Mouse (Mus musculus): ENCODE measurements around the gene Slc44a1. TPM values are rescaled to one million over a fixed set of nuclear protein-coding genes. Genes with fewer than 3 reads are reported as not detected.
A peak's percentile ranks its signal among the peaks of the same experiment; 100 is the strongest.

Slc44a1 gene
- total RNA-seq, 2 experiments from 2014 or later: 3.5 to 5.8 TPM

DNA sequence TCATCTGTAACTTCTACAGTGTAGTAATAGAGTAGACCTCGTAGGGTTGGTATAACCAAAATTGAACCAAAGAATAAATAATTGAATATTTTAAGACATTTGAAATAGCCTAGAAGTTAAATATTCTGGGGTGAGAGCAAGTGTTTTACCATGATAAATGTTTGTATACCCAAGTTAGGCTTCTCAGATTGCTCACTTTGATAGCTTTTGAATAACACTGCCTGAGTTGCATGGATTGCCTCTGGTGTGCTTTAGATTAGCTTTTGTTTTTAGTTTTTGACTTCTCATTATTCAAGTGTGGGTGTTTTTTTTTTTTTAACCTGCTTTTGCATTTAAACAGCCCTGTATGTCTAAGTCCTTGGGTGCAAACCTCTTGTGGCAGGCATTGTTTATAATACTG, 85.8 kb downstream of the Slc44a1 start:
- peak; percentile 76 for ATAC-seq (replicated peaks; ENCODE audit: poor library complexity)

DNA sequence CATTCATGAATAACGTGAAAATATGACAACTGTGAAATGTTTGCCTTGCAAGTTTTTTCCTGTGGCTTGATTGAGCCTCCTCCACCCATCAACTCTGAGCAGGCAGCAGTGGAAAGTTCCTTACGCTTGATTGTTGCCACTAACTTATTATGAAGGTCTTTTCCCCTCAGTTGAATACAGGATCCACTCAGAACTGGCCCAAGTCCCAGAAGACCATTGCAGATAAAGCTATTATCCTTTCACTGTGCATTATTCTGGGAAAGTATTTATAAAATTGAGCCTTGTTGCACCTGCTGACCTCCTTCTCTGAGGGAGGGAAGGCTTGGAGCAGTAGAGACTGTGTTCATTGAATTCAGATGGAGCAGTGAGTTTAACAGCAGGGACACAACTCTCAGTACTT, 86.2 kb downstream of the Slc44a1 start:
- ATAC-seq (replicated peaks; ENCODE audit: poor library complexity): no peak; the same call in 1 of the 2 replicates

DNA sequence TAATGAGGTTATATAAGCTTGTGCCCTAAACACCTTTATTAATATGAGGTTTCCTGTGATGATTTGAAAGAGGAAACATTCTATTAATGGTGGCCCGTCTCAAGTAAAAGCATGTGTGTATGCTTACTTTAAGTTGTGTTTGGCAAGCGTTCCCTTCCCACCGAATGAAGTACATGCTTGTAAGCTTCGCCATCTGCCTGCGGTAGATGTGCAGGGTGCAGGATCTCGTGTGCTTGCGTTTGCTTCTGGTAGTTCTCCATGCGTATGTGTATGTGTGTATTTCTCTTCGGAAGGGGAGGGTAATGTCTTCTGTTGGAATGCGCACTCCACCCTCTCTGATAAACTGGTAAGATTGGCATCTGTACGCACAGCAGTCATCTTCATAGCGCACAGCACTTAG, 95.6 kb downstream of the Slc44a1 start:
- no peak for ATAC-seq (replicated peaks; ENCODE audit: poor library complexity)

DNA sequence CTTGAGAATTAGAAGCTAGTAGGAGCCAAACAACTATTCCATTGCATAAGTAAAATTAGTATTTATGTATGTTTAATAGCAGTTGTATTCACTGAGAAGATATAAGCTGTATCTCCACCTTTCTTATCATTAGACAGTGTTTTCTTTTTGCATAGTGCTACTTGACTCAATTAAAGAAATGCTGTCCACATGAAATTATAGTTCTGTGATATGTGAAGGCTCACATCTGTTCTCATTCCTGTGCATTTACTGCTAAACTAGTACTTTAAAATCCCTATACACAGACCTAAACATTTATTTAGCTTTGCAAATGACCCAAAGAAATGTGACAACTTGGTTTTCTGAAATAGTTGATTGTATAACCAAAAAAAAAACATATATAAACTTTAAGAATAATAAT, 96.9 kb downstream of the Slc44a1 start:
- no peak for ATAC-seq (replicated peaks; ENCODE audit: poor library complexity)

DNA sequence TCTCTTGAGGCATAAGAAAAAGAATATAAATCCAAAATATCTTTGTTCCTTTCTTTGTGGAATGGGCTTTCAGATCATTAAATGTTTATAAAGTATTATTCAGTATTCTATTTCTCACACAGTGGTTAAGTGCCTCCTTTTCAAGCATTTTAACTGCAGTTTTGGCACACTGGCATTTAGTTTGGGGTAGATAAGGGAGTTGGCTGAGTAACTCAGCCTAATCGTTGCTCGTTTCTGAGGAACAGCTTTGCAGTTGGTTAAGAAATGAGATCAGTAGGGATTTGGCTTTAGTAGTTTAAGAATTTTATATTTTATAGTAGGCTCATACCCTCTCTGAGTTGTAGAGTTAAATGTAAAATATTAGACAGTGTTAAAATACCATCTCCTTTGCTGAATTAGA, 97.3 kb downstream of the Slc44a1 start:
- peak; percentile 63 for ATAC-seq (replicated peaks; ENCODE audit: poor library complexity)

DNA sequence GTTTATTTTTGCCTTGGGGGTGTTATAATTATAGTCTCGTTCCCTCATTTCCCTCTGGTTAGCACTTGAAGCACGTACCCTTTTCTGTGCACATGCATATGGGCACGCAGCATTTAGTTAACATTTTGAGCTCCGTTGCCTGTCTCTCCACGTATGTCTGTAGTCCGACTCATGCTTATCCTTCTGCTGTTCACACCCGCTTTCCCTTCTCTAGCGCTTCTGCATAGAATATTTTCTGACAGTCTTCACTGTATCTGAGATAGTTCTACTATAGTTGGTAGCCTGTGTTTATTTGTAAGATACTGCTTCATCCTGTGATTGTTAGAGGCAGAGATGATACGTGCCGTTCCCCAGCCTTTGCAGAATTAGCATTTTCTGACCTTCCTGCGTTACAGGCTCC, 98.4 kb downstream of the Slc44a1 start:
- no peak for ATAC-seq (replicated peaks; ENCODE audit: poor library complexity)

DNA sequence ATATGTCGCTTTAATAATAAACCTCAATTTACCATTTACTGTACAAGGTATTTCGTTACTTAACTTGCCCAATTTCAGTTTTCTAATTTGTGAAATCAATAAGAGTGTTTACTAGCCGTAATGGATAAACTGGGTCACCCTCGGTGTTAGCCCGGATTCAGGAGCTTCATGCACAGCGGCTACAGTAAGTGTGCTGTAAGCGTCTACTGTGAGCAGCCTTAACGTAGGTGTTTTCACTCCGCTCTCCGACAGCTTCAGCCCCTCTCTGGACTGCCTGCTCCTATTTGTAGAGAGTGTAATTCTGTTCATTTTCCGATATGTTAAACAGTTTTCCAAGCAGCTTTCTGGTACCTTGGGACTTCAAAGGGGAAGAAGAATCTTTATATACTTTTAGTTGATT, 99.7 kb downstream of the Slc44a1 start:
- no peak for ATAC-seq (replicated peaks; ENCODE audit: poor library complexity)

DNA sequence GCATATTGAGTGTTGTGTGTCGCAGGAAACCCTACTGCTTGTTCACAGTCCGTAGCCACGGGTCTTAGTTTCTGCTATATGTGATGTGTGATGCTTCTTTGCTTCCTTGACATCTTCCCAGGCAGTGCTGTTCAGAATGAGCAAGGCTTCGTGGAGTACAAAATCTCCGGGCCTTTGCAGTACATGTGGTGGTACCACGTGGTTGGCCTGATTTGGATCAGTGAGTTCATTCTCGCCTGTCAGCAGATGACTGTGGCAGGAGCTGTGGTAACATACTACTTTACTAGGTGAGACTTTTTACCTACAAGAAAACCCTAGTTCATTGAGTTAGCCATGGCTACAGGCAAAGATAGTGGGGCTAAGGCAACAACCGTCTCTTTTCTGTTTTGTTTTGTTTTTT, 103.2 kb downstream of the Slc44a1 start:
- ATAC-seq (replicated peaks; ENCODE audit: poor library complexity): no peak

DNA sequence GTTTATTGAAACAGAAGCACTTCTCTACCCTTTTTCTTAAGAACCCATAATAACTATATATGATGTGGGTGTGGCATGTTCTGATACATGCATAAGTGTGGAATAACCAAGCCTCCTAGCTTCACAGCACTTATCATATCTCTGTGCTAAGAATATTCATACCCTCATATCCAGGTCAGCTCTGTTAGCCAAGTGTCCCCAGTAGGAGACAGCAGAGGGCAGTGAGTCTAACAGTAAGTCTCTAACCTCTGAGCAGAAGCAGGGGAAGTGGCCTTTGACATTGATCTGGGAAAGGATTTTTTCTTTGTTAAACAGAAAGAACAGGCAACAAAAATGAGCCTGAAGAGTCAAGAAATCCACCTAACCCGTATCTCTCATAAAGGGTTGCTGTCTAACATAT, 104.7 kb downstream of the Slc44a1 start:
- ATAC-seq (replicated peaks; ENCODE audit: poor library complexity): no peak

DNA sequence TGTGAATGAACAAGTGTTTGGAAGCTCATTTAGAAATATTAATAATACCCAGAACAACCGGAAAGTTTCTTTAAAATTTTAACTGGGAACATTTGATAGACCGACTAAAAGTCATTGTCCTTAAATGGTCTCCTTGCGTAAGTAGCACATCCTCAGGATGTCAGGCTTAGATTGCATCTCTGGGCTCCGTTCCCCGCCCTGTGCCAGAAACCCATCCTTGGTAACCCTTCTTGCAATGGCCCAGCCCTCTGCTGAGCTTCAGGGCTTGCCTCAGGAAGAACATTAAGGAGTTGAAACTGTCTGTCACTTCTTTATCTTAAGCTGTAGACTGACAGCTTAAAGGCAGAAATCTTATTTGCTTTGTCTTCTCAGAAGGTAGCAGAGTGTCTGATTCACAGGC, 107.2 kb downstream of the Slc44a1 start:
- ATAC-seq (replicated peaks; ENCODE audit: poor library complexity): no peak

DNA sequence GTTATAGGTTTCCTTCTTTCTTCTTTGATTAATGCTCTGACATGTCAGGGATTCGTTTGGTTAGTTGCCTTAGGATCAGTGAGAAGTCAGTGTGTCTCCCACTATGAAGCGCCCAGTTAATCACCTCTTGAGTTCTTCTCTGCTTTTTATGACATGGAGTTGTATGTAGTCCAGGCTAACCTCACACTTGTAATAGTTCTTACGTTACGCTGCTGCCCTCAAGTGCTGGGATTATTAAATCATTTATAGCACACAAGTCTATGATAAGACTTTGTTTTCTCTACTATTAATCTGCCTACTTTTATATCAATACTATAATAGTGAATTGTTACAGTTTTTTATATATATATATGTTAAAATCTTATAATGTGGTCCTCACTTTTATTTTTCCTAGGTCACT, 109.2 kb downstream of the Slc44a1 start:
- peak; percentile 59 for ATAC-seq (replicated peaks; ENCODE audit: poor library complexity)

DNA sequence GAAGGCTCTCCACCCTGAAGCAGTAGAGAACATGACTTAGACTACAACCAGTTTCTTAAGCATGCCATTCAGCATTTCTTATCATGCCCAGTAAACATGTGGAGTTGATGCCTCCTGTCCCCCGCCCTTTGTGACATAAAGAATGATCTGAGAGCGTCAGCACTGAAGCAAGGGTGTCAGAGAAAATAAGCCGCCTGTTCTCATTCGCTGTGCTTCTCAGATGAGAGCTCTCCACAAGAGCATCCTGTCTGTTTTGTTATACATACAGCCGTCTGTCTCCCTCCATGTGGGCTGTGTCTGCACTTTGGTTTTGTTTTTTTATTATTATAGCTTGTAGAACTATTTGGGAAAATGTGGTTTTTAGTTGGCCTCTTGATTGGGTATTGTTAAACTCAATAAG, 124.4 kb downstream of the Slc44a1 start:
- ATAC-seq (replicated peaks; ENCODE audit: poor library complexity): no peak

DNA sequence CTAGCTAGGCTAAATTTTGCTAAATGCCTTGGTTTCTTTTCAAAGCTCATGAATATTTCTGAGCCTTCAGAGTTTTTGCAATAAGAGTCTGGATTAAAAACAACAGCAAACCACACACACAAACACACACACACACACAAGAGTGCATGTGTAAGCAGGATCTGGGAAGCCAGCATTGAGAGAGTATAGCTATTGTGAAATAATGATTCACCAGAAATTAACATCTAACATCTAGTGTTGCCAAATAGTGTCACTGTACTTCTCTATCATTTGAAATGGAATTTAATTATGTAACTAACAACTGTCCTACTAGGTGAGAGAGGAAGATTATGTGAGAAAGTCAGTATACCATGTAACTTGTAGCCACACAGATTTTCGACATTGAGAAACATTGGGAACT, 126.9 kb downstream of the Slc44a1 start:
- ATAC-seq (replicated peaks; ENCODE audit: poor library complexity): peak; percentile 96

DNA sequence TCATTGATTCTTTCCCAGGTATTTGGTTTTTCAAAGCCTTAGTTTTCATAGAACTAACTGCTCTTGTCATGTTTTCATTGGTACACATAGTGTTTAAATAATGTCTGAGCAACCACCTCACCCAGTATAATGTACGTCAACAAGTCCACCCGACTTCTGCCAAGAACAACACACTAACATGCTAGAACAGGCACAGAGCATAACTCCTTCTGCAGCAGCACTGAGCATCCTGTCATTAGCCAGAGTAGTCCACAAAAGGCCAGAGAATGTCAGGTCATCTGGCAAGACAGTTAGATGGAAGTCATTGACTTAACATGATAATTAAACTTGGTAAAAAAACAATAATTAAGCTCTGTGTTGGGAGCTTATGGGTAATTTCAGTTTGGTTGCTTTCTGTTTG, 135.3 kb downstream of the Slc44a1 start:
- ATAC-seq (replicated peaks; ENCODE audit: poor library complexity): no peak

DNA sequence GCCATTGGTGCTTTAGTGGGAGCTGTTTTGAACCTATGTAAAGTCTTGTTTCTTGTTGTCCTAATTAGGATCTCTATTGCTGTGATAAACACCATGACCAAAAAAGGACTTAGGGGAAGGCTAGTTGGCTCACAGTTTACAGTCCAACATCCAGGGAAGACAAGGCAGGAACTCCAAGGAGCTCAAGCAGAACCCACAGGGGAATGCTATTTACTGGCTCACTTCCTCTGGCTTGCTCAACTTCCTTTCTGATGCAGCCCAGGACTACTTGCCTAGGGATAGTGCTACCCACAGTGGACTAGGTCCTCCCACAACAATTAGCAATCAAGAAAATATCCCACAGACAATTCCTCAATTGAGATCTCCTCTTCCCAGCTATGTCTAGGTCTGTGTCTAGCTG, 147.5 kb downstream of the Slc44a1 start:
- no peak for ATAC-seq (replicated peaks; ENCODE audit: poor library complexity)

DNA sequence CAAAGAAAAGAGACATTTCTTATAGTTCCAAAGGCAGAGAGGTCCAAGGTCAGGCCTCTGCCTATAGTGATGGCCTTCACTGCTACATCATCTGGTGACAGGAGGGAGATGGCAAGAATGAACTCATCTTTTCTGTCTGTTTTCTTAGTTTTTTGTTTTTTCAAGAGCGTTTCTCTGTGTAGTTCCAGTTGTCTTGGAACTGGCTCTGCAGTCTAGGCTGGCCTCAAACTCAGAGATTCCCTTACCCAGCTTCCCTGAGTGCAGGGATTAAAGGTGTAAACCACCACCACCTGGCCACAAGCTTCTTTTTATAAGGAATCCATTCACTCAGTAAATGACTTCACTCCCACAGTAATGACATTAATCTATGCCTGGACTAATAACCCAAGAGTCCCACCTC, 148.7 kb downstream of the Slc44a1 start:
- no peak for ATAC-seq (replicated peaks; ENCODE audit: poor library complexity)

DNA sequence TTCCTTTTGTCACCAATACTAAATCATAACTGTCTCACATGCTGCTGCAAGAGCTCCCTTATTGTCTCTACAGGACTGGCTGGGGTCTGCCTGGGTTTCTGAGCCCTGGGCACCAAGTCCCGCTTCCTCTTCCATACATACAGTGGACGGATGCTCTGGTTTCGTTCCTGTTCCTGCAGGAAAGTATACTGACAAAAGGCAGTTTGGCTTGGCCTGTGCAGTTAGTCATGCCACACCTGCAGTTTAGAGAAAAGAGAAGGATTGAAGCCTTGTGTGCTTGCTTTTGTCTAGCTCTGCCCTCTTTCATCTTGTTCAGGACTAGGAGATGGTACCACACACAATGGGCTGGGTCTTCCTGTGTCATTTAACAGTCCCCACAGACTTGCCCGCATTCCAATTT, 149.3 kb downstream of the Slc44a1 start:
- no peak for ATAC-seq (replicated peaks; ENCODE audit: poor library complexity)

DNA sequence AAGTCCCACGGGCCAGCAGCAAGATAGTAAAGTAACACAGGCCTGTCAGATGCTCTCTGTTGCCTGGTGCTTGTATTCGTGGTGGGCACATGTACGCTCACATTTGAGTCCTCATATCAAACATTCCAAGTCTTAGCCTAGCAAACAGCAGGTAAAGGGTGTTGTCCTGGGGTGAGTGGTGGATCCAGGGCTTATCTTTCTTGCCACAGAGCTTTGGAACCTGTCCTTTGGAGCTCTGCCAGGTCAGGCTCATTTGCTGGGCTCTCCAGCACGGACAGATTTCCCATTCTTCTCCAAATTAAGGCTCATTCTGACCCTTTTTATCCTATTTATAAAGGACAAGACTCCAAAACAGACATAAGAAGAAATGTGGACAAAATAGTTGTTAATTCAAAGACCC, 149.9 kb downstream of the Slc44a1 start:
- ATAC-seq (replicated peaks; ENCODE audit: poor library complexity): no peak

DNA sequence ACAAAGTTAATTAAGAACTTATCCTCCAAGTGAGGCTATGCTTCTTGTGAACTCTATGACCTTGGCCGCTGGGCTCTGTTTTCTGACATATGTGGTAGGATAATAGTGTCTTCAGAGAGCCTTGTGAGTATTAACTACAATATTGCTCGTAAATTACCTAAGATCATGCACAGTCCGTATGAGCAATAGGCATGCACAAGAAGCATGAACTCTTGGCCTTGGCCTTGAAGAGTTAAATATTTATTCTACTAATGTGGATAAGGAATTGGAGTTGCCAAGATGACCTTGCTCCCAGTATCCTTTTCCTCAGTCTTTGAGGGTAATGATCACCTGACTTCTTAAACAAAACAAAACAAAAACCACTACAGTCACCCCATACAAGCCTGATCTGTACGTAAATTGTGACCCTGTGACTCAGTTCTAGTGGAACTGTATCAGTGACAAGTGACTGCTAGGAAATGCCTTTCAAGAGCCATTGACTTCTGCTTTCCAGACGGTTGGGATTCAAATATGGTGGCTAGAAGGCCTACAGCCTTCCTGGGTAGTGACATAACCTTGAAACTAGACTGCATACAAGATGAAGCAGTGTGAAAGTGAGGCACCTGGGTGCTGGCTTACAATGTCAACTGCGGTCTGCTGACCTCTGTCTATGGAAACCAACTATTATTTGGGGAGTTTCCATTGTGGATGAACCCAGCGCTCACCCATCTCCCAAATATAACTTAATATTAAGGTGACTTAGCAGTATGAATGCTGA, 150.7 kb downstream of the Slc44a1 start:
- ATAC-seq (replicated peaks; ENCODE audit: poor library complexity): no peak

DNA sequence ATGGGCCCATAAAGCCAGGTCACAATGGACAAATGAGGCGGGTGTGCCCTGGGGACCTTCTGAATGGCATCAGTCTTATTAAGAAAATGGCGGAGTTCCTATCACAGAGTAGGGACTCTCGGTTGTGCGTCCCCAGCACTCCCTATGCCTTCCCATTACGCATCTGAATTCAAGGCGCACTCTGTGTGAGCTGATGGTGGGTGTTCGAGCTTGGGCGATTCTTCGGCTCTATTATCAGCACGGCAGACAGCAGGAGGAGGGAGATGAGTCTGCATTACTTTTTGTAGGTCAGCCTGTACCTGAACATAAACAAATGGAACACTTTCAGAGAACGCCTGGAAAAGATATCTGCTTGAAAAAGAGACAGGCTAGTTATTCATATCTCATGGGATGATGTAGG, 151.3 kb downstream of the Slc44a1 start:
- no peak for ATAC-seq (replicated peaks; ENCODE audit: poor library complexity)

DNA sequence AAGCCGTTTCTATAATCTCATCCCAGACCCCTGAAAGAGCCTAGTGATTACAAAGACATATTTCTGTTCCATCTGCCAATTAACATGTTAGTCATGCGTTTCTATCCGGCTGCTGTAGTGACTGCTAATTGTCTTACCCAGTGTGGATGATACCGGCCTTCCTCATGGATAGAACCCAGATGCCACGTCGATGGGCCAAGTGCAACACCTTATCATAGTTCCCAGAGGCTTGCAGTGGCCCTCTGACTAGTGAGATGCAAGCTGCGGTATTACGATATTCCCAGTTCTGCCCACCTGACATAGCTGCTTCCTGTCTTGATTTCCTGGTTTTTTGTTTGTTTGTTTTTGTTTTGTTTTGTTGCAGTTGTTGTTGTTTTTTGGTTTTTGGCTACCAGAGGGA, 151.7 kb downstream of the Slc44a1 start:
- no peak for ATAC-seq (replicated peaks; ENCODE audit: poor library complexity)

DNA sequence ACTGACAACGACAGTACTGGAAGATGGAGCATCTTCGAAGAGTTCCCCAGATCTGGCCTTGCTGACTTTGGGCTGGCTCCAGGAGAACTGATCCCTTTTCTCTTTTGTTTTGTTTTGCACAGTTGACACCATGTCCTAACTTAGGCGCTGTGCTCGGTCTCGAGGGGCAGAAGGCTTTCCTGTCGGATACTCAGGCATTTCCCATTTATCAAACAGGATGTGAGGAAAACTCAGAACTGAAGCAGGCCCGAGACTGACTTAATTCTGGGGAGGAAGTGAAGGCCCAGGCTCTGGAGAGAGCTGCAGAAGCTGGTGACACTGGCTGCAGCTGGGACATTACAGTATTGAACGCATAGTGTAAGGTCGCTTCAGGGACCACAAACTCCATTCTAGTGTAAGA, 152.2 kb downstream of the Slc44a1 start:
- no peak for ATAC-seq (replicated peaks; ENCODE audit: poor library complexity)

DNA sequence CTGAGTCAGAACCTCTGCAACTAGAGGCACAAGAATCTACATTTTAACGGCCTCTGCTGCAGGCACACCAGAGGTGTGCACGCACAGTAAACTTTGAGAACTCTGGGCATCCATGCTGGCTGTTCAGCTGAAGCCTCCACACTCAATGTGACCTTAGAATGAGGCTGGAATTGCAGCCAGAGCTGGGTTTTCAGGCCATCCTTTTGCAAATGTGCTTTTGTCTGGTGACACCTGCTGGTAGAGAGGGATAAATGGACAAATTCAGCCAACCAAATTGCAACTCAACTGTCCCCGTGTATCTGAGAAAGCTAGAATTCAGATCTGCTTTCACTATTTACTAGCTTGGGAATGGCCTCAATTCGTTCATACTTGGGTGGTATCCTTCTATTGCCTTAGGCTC, 154.0 kb downstream of the Slc44a1 start:
- peak; percentile 81 for ATAC-seq (replicated peaks; ENCODE audit: poor library complexity)

Measured in megakaryocyte progenitor cell, adult 5-6 weeks (primary cell).